Mouse (Mus musculus): ENCODE data around the gene Exoc1.

The Exoc1 gene

DNA sequence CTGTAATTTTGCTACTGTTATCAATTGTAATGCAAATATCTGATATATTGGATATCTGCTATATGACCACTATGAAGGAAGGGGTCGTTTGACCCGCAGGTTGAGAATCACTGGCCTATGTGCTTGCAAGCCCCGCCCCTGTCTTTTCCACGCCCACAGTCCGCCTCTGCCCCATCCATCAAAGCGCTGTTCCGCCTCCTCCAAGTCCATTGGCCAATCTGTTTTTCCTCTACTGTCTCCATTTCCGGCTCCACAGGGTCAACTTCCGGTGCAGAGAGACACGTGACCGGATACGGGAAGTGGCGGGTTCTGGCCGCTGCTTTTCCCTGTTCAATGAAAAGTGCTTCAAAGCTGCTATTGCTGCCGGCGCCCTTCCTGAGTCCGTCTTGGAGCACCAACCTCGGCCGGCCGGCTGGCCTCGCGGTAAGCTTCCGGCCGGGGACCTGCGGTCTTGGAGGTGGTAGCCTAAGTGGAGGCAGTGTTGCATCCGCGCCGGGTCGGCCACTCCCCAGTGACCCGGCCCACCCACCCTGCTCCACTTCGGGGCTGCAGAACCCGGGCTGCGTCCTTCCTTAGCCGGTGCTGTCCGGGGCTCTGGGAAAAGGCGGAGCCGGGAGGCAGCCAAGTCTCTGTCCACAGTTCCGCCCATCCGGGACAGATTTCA is at the start of gene Exoc1:
Gene Exoc1 (plus strand): TSS at position 272 of the 664 bp plus-strand sequence.
- DNase-seq (ENCODE audit: low spot score in 2 of 2): peak; percentile 77 to 94

DNA sequence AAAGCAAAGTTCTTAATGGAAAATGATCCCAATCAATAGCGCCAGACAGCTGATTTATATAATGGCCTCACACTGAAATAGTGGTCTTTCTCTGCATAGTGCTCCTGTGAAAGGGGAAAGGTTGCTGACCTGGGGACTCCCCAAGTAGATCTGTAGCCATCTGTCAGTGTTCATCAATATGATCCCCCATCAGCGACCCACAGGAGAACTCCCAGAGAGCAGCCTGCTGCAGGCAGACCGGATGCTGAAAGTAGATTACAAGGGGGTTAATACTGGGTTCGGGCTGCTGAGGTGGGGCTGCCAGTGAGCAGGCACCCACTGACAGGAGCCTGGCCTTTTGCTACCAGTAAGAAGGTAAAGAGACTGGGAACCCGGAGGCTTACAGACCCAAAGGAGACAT is 45.3 kb upstream of the Exoc1 start, which contains the start of gene Gm7271:
Gene Gm7271 (plus strand): TSS at position 230 of the 400 bp plus-strand sequence.
- DNase-seq (ENCODE audit: low spot score in 2 of 2): no peak

DNA sequence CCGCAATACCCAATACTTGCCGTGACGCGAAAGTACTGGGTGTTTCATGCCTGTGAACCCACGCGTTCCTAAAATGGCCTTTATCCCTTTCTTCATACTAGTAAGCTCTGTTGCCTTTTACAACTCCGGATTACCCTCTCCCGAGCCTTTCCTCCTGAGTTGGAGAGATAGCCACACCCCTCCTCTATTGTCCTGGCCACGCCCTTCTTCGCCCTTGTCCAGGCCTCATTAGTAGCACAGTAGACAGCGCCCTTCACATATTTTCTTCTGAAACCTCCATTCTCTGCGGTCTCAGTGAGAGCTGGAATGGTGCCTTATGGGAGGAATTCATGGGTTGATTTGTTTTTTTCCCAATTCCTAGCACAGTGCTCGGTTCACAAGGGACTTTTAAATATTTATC is 34.0 kb upstream of the Exoc1 start:
- DNase-seq (ENCODE audit: low spot score in 2 of 2): no peak

DNA sequence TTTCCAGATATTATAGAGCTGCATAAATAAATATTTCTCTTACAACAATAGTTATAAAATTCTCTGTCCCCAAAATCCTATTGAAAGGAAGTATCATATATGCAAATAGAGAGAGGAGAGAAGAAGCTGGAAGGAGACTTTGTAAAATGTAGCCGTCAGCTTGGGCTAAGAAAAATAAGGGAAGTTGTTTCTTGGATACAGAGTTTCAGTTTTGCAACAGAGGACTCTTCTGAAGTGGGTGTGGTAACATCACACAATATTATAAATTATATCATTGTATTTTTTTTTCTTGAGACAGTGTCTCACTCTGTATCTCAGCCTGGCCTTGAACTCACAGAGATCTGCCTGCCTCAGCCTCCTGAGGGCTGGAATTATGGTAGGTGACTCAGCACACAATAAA is 6.7 kb upstream of the Exoc1 start:
- DNase-seq (ENCODE audit: low spot score in 2 of 2): no peak

DNA sequence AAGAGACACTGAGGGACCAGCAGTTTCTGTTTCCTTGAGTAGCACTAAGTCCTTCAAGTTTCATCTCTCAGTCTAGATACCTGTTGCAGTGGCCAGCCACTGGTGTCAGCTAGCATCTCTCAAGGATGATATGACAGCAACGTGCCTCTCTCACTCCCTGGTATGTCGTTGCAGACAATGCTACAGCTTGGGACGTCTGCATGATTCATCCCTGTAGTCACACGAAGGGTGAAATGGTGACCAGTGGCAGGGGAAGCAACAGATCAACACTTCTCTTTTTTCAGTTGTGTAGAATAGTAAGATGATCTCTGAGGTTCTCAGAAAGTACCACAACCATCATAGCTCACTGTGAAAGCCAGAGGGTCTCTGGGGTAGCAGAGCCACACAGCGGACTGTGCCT is 4.5 kb upstream of the Exoc1 start:
- no peak for DNase-seq (ENCODE audit: low spot score in 2 of 2)

DNA sequence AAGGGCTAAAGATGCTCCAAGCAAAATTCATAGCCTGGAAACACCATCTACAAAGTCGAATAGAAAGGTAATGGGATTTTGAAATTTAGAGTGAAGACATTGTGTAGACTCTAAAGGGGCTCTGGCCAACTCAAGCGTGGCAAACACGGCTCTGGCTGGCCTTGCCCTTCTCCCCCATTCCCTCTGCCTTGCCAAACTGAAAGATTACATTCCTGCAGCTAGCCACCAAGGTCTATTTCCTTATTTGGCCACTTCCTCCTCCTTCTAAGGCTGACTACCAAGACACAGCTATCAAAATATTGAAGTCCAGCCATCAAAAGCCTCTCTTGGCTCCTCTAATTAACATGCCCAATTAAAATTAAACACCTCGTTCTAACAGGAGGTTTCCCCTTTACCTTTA is 4.0 kb upstream of the Exoc1 start:
- no peak for DNase-seq (ENCODE audit: low spot score in 2 of 2)

DNA sequence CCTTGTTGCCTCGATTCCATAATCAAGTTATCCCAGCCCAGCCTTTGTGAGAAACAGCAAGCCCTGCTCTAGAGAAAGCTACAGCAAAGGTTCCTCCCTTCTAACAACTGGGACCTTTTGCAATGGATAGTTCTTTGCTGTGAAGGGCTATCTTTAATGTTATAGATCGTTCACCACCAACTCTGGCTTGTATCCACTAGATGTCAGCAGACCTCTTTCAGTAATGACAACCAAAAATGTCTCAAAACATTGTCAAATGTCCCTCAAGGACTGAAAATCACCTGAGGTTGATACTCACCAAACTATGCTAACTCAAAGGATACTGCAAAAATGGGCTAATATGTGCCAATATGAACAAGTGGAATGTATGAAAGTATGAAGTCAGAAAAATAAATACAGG is 3.3 kb upstream of the Exoc1 start:
- DNase-seq (ENCODE audit: low spot score in 2 of 2): no peak

DNA sequence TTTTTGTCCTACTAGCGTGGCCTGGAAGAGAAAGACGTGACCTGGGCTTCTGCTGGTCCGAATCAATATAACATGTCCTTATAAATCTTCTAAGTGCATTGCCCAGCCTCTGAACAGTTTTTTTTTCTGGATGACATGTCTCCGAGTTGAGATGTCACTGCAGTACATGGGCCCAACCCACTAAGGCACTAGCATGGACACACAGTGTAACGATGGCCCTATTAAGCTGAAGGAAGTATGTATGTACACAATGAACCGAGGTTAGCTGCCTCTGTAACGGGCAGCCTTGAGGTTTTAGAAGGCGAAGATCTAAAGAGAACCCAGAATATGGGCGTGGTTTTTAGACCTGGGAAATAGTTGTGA is 574 bp downstream of the Exoc1 start:
- DNase-seq (ENCODE audit: low spot score in 2 of 2): no peak

DNA sequence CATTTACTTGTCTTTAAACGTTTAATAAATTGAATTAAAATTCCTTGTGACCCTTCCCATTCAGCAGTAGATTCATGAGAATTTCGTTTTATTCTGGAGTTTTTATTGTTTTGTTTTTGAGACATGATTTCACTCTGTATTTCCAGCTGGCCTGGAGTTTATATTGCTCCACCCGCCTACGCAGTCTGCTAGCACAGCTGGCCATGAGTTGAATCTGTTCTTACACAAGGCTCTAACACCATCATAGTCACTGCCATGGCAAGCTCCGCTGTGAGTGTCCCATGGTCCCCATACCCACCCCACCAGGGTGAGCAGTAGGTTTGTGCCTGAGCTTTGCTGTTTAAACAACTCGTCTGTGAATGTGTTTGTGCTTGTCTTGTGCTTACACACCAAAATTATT is 4.1 kb downstream of the Exoc1 start:
- DNase-seq (ENCODE audit: low spot score in 2 of 2): no peak

DNA sequence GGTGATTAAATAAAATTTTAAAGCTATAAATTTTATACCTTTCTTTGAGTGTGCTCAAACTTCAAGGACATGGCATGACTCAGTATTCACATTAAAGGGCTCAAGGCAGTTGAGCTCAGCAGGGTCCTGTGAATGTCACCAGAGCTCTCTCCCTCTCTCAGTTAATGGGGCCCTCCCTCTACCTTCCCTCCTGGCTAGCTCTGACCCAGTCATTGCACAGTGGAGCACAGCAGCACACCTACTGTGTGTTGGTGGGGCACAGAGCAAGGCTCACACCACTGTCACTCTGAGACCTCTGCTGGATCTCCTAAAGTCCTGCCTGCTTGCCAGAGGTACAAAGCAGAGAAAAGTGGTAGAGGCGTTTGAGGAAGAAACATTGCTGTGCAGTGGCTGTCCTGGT is 7.1 kb downstream of the Exoc1 start:
- no peak for DNase-seq (ENCODE audit: low spot score in 2 of 2)

DNA sequence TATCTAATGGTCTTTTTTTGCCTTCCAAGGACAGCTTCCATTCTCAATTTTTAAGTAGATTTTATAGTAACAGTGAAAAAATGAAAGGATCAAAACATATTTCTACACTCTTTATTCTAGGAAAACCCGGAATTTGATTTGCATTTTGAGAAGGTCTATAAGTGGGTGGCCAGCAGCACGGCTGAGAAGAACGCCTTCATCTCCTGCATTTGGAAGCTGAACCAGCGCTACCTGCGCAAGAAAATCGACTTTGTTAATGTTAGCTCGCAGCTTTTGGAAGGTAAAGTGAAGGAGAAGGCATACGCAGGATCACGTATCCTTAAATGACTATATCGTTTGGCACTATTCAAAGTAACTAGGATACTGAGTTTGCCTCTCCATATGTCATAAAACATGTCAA is 8.5 kb downstream of the Exoc1 start:
- DNase-seq (ENCODE audit: low spot score in 2 of 2): no peak

DNA sequence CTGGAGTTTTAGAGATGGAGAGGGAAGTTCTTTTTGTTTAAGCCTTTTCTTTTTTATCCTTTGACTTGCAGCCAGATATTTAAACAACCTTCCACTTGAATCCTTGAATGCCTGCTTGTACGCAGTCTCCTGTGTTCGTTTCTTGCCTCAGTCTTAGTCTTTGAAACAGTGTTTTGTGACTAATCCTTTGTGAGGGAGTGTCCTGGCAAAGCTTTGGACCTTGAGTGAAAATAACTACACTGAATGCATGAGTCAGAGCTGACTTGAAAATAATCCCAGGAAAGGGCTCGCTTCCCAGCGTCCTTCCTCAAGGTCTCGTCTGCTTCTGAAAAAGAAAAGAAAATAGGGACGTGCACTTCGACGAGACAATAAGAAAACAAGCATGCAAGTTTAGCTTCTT is 11.1 kb downstream of the Exoc1 start:
- DNase-seq (ENCODE audit: low spot score in 2 of 2): no peak

DNA sequence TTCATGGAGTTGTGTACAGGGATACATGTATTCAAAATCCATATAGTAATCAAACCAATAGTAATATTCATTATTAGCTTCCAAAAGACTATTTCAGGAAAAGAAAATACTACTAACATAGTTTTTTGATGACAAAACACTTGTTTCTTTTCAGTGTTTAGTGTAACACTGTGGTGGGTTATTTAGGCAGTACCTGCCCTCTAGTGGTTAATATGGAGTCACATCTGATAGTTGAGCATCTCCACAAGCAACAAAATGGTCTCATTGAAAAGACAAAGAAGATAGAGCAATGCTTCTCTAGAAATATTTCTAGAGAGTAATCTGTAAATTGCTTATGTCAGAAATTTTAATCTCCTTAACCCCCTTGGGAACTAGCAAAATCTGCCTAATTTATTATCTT is 11.7 kb downstream of the Exoc1 start:
- no peak for DNase-seq (ENCODE audit: low spot score in 2 of 2)

DNA sequence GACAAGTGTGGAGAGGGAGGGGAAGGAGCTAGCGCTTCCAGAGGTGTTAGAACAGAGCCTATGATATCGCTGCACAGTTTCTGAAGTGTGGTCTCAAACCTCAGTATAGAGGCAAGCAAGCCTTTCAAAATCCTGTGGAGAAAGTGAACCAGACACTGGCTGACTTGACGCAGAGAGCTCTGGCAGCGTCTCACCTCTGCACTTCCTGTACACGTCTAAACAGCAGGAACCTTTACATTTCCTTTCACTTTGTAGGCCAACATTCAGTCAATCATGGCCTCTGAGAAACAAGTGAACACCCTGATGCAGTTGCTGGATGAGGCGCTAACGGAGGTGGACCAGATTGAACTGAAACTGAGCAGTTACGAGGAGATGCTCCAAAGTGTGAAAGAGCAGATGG is 14.1 kb downstream of the Exoc1 start:
- DNase-seq (ENCODE audit: low spot score in 2 of 2): no peak

DNA sequence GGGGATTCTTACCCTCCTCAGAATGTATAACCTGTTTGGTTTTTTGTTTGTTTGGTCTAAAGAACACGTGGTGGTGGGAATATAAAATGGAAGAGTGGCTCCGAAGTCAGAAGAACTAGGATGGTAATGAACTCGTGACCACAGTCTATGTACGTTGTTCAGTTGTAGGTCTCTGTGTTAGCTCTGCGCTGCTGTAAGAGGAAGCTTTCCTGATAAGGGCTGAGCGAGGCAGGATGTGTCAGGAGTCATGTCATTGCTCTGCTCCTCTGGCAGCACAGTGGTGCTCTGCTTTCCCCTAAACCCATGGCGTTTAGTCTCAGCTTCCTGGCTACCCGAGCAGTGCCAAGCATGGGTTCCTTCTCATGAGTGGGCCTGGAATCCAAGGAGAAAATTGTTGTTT is 21.3 kb downstream of the Exoc1 start:
- no peak for DNase-seq (ENCODE audit: low spot score in 2 of 2)

DNA sequence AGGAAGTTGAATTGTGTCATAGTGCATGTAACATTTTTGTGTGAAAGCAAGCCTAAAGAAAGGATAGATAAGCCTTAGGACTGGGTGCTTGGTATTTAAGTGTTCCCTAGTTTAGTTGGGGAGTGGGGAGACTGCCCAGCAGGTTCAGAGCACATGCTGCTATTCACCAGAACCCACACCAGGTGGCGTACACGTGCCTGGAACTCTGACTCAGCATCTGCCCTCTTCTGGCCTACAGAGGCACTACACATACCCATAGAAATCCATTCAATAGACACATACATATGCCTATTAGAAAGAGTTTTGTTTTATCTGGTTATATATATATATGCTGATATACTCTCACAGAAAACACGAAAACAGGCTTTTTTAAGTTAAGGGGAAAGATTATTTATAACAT is 36.2 kb downstream of the Exoc1 start:
- DNase-seq (ENCODE audit: low spot score in 2 of 2): peak; percentile 50 to 84

DNA sequence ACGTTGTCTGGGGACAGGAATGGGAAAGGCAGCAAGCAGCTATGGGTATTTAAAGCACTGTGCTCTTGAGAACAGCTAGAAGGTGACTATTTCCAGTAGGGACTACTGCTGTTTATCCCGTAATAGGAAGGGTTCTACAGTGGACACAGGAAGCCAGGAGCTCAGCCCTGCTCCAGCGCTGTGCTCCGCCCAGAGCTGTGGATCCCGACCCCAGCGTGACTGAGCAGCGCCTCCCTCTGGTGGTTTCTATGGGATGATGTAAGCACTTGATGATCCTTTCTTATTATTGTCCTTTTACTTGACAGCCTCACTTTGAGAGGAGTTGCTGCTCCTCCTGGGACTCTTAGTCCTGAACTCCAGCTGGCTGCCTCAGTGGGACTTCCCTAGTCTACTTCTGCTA is 45.1 kb downstream of the Exoc1 start:
- no peak for DNase-seq (ENCODE audit: low spot score in 2 of 2)

DNA sequence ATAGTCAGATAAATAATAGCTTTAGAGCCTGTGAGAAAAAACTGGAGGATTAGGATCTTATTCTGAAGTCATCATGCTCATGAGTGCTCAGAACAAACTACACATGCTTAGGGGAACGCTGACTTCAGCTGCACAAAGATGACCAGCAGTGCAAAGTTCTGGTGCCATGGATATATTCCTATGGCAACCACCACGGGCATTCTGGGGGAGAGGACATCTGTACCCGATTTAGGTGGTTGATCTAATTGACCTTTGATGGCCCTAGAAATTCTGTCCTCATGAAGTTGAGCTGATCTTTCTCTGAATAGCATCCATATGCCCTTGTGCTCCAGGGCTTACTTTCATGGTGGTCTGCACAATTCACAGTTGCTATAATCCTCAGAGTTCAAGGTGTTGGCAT is 47.9 kb downstream of the Exoc1 start:
- DNase-seq (ENCODE audit: low spot score in 2 of 2): no peak

DNA sequence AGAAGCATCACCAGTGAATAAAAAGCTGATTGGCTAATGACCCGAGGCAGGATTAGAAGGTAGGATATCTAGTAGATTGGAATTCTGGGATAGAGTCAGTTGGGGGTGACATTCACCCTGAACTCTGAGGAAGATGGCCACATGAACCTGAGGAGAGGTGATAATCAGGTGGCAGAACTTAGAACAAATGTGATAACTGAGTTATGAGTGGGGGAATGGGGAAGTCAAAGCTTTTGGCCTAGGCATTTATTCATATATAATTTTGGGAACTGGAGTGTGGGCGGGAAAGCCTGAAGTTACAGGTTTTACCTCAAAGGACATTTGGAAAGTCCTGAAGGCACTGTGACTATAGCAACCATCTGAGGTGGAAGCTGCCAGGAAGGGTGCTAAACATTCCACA is 56.3 kb downstream of the Exoc1 start:
- DNase-seq (ENCODE audit: low spot score in 2 of 2): no peak

DNA sequence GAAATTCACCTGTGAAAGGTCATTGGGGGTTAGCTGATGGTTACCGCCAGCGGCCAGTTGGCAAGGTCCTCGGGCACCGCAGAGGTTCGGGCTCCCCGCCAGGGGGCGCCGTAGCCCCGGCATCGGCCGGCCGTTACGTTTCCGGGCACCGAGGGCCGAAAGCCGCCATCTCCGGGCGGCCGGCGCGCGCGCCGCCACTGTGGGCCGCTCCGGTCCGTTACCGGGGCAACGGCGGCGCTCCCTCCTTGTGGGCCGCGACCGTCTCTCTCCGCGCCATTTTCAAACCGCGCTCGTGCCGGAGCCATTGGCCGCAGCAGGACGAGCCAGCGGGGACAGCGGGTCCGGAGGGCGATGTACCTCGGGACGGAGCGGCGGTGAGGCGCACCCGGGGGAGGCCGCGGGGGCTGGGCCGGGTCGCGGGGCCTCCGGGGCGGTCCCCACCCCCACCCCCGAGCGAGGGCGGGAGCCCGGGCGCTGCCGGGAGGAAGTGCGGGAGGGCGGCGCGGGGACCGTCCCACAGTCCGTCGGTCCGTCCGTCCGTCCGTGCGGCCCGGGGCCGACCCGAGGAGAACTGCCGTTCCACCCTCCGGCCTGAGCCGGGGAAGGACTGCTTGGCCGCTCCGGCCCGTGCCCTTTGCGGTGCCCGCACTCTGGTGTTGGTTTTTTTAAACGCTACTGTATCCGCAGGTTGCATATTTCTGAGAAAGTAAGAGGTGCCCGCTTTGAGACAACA is 59.6 kb downstream of the Exoc1 start, which contains the start of gene Cep135:
Gene Cep135 (plus strand): TSS at position 148 of the 733 bp plus-strand sequence.
- peak; percentile 92 to 95 for DNase-seq (ENCODE audit: low spot score in 2 of 2)

DNA sequence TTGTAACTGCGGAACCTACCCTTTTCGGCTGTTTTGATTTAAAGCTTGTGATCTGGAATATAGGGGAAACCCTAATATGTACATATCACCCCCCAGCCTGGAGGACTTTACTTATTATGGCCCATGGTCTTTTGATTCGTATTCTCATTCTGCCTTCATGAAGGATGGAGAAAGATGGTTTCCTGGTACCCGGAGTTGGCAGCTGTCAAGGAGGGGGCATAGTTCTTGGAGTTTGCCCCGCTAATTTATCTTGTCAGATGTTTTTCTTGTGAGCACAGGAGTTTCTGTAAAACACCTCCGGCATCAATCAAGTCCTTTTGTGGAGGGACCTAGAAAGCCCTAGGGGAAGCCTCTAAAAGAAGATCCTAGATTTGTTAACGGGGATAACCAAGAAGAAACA is 60.2 kb downstream of the Exoc1 start:
- DNase-seq (ENCODE audit: low spot score in 2 of 2): no peak

DNA sequence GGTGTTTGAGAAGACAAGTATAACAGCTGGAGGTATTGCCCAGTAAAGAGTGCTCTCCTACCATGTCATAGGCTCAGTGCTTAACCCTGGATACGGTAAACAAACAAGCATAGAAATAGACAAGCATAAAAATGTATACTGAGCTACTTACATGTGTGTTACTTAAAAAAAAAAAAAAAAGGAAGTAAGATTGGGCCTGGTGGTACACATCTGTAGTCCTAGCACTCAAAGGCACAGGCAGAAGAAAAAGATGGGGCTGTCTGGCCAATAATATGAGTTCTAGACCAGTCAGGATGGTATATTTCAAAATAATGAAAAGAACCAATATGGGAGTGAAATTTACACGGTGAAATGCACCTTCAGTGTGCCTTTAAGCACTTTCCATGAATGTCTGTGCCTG is 60.9 kb downstream of the Exoc1 start:
- no peak for DNase-seq (ENCODE audit: low spot score in 2 of 2)

DNA sequence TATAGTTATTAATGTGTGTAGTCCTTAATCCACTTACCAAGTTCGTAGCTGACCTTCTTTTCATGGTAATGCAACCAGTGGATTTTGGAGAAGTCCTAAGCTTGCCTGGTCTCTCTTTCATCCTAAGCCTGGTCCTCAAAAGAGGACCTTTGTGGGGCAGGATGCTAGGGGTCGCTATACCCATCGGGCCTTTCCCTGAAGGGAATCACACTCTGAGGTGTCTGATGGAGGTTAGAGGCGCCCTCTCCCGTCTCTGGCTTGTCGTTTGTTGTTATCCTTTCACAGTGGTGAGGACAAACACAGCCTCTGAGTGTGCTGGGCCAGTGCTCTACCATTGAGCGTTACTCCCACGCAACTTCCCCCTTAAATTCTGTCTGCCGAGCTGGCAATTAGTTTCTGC is 62.8 kb downstream of the Exoc1 start:
- no peak for DNase-seq (ENCODE audit: low spot score in 2 of 2)

All from spleen, postnatal 10 days (tissue).